Mouse (Mus musculus) C2C12 (cell line): ENCODE results near the gene Arid4a. TPM values are rescaled to one million over a fixed set of nuclear protein-coding genes. Genes with fewer than 3 reads are reported as not detected.
A peak's percentile ranks its signal among the peaks of the same experiment; 100 is the strongest.

Source experiments
- H3K27me3 ChIP-seq: one replicate; pipeline ENCODE4 v1.6.1; 2011; ENCODE audit not compliant: control insufficient read depth, insufficient read depth, insufficient read length
- H3K36me3 ChIP-seq: one replicate; pipeline ENCODE4 v1.6.1; 2011; ENCODE audit not compliant: control insufficient read depth, insufficient read depth
- H3K4me3 ChIP-seq: one replicate; pipeline ENCODE4 v1.5.1; 2011; ENCODE audit warnings: mild to moderate bottlenecking, control low read depth; ENCODE audit not compliant: poor library complexity, insufficient read depth, severe bottlenecking
- H3K79me2 ChIP-seq: one replicate; pipeline ENCODE4 v1.6.1; 2011; ENCODE audit not compliant: control insufficient read depth, insufficient read depth
- H3K79me3 ChIP-seq: one replicate; pipeline ENCODE4 v1.6.1; 2011; ENCODE audit warnings: low read depth, control low read depth
- H3ac ChIP-seq: one replicate; pipeline ENCODE3; 2011; ENCODE audit warnings: low read depth; ENCODE audit not compliant: control insufficient read depth, insufficient read length
- CEBPB ChIP-seq: IDR thresholded peaks from one replicate; pipeline ENCODE4 v1.6.1; 2011; ENCODE audit warnings: low read depth, mild to moderate bottlenecking, control low read depth, moderate library complexity
- CTCF ChIP-seq: IDR thresholded peaks from one replicate; pipeline ENCODE4 v1.5.1; 2011; ENCODE audit not compliant: control insufficient read depth, insufficient read depth, insufficient read length
- FOSL1 ChIP-seq: IDR thresholded peaks from one replicate; pipeline ENCODE4 v1.8.0; 2011; ENCODE audit warnings: mild to moderate bottlenecking, low read length; ENCODE audit not compliant: poor library complexity, insufficient read depth, severe bottlenecking
- MAX ChIP-seq: IDR thresholded peaks from one replicate; pipeline ENCODE4 v1.6.1; 2011; ENCODE audit warnings: mild to moderate bottlenecking, control low read depth
- MYOD1 ChIP-seq: IDR thresholded peaks from one replicate; pipeline ENCODE4 v1.6.1; 2011; ENCODE audit warnings: low read depth; ENCODE audit not compliant: control insufficient read depth, insufficient read length
- MYOG ChIP-seq: IDR thresholded peaks from one replicate; pipeline ENCODE4 v1.6.1; 2011; ENCODE audit not compliant: control insufficient read depth, insufficient read length; ENCODE audit errors: extremely low read depth
- USF1 ChIP-seq: IDR thresholded peaks from one replicate; pipeline ENCODE4 v1.6.1; 2011; ENCODE audit warnings: low read depth, mild to moderate bottlenecking, control low read depth, moderate library complexity
- polyA plus RNA-seq: library from polyadenylated mRNA; unstranded; fragments of >200 nt; fragmentation: generic; extraction: Trizol; gene quantifications from one replicate; pipeline ENCODE4 v1.2.1, GENCODE M21; 2012; ENCODE audit warnings: missing spikeins

Arid4a gene
- polyA plus RNA-seq, 1 experiment, result 2.0 TPM

GRCm38 (mm10) chr12:71051079-71051478 is 35.3 kb downstream of the Arid4a start:
- Histone ChIP-seq H3K27me3 (no peaks in the 10 kb centered on the region), H3K79me2 (peaks cover 12% of the 10 kb centered on the region), H3ac (no peak overlapping the region), H3K79me3 (no peaks in the 10 kb centered on the region), H3K4me3 (no peak overlapping the region), H3K36me3 (peaks cover 21% of the 10 kb centered on the region)
- no peak for TF ChIP-seq CEBPB
- TF ChIP-seq MYOG, result no peak
- peak; percentile 8 for TF ChIP-seq MAX
- no peak for TF ChIP-seq USF1
- TF ChIP-seq FOSL1, result no peak
- peak; percentile 5 for TF ChIP-seq CTCF
- no peak for TF ChIP-seq MYOD1

GRCm38 (mm10) chr12:71052341-71052995 is 36.7 kb downstream of the Arid4a start:
- no peaks in the 10 kb centered on the region for H3K27me3 ChIP-seq
- no peaks in the 10 kb centered on the region for H3K79me3 ChIP-seq
- H3ac ChIP-seq, result no peak overlapping the region
- H3K79me2 ChIP-seq, result peaks cover 12% of the 10 kb centered on the region
- peaks cover 10% of the 10 kb centered on the region for H3K36me3 ChIP-seq
- TF ChIP-seq CTCF (no peak), CEBPB (no peak), USF1 (no peak), FOSL1 (no peak), MYOD1 (no peak), MYOG (no peak), MAX (no peak)
- no peak overlapping the region for H3K4me3 ChIP-seq

- H3ac ChIP-seq, result no peak overlapping the region
- peaks cover 12% of the 10 kb centered on the region for H3K79me2 ChIP-seq
- H3K4me3 ChIP-seq, result no peak overlapping the region
- no peaks in the 10 kb centered on the region for H3K27me3 ChIP-seq
- no peaks in the 10 kb centered on the region for H3K79me3 ChIP-seq
- H3K36me3 ChIP-seq, result peaks cover 4% of the 10 kb centered on the region
- TF ChIP-seq MYOD1, result no peak
- no peak for TF ChIP-seq CTCF
- no peak for TF ChIP-seq FOSL1
- TF ChIP-seq MAX, result no peak
- TF ChIP-seq MYOG, result no peak
- no peak for TF ChIP-seq USF1
- TF ChIP-seq CEBPB, result no peak
These were observed 37.2 kb downstream of the Arid4a start for GRCm38 (mm10) chr12:71053031-71053430.

- H3K36me3 ChIP-seq, result no peaks in the 10 kb centered on the region
- no peaks in the 10 kb centered on the region for H3K79me3 ChIP-seq
- H3K4me3 ChIP-seq, result no peak overlapping the region
- H3K79me2 ChIP-seq, result peaks cover 12% of the 10 kb centered on the region
- TF ChIP-seq MAX, result no peak
- no peak for TF ChIP-seq CEBPB
- TF ChIP-seq MYOD1, result no peak
- TF ChIP-seq CTCF, result no peak
- TF ChIP-seq MYOG, result no peak
- TF ChIP-seq USF1, result no peak
- no peak for TF ChIP-seq FOSL1
- no peaks in the 10 kb centered on the region for H3K27me3 ChIP-seq
- no peak overlapping the region for H3ac ChIP-seq
These were observed 37.7 kb downstream of the Arid4a start for GRCm38 (mm10) chr12:71053486-71053885.

- peaks cover 12% of the 10 kb centered on the region for H3K79me2 ChIP-seq
- no peak overlapping the region for H3K4me3 ChIP-seq
- no peak overlapping the region for H3ac ChIP-seq
- TF ChIP-seq MYOD1, result no peak
- no peak for TF ChIP-seq CEBPB
- TF ChIP-seq MAX, result no peak
- no peak for TF ChIP-seq FOSL1
- no peak for TF ChIP-seq CTCF
- TF ChIP-seq USF1, result no peak
- no peak for TF ChIP-seq MYOG
- H3K27me3 ChIP-seq, result no peaks in the 10 kb centered on the region
- no peaks in the 10 kb centered on the region for H3K36me3 ChIP-seq
- no peaks in the 10 kb centered on the region for H3K79me3 ChIP-seq
These were observed 39.7 kb downstream of the Arid4a start for GRCm38 (mm10) chr12:71055537-71055936.

GRCm38 (mm10) chr12:71059741-71060140 is 44.0 kb downstream of the Arid4a start:
- no peak overlapping the region for H3K4me3 ChIP-seq
- H3ac ChIP-seq, result no peak overlapping the region
- H3K79me2 ChIP-seq, result no peaks in the 10 kb centered on the region
- peaks cover 6% of the 10 kb centered on the region for H3K36me3 ChIP-seq
- no peak for TF ChIP-seq MYOD1
- no peak for TF ChIP-seq CEBPB
- H3K79me3 ChIP-seq, result no peaks in the 10 kb centered on the region
- H3K27me3 ChIP-seq, result no peaks in the 10 kb centered on the region
